Mouse (Mus musculus) layer of hippocampus, adult 8-10 months (tissue): Measurements from ENCODE around the gene Myrfl. TPM values are rescaled to one million over a fixed set of nuclear protein-coding genes. Genes with fewer than 3 reads are reported as not detected.

Experiments
- DNase-seq, 2 experiments: peaks; one replicate each; pipeline ENCODE4 v3.0.0; 2022; ENCODE audit warnings: low spot score in 2 of 2
- total RNA-seq, 4 experiments: library from RNA; stranded (reverse); gene quantifications; 2 replicates each; pipeline ENCODE4 v1.2.4; 2022

The Myrfl gene
- total RNA-seq, 4 experiments from 2014 or later = 0.14 to 0.47 TPM; not detected in 2

DNA sequence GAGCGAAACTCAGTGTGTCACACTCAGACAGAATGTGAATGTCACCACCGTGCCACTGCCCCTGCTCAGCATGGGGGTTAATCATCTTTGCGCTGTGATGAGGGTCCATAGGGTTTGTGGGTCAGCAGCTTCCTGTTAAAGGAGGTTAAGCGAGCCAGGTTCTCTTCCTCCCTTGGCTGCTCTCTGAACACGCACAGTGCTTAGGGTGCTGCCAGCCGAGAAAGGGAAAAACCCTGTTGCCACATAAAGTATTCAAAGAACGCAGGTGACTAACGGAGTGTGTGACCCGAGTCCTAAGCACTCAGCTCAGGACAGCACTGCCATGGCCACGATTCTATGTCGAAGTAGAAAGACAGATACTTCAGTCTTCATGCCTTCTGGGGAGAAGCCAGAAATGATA is 69.4 kb downstream of the Myrfl start:
- no peak for DNase-seq

DNA sequence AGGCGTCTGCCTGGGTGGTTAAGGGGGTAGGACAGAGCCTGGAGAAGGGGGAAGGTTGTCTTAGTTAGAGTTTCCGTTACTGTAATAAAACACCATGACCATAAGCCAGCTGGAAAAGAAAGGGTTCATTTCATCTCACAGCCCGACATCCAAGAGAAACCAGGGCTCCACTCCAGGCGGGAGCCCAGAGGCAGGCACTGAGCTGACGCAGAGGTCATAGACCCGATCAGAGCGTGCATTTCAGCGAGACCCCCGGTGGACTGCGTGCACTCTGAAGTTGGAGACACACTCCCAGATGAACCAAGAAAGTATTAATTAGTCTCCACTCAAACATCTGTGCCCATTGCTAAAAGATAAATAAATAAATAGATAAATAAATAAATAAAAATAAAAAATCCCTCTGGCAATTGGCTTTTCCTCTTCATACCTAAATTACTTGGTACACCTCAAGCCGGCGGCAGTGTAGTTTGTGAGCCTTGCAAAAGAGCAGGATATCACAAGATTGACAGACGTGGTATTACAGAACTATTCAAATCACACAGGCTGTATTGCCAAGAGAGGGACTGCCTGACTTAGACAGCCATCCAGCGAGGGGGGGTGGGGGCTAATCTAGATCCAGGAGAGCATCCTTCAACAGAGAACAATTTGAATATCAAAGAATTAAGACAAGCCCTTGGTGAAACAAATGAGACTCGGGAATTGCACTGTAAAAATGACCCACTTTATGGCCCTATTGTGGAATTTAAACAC is 81.2 kb downstream of the Myrfl start:
- no peak for DNase-seq

DNA sequence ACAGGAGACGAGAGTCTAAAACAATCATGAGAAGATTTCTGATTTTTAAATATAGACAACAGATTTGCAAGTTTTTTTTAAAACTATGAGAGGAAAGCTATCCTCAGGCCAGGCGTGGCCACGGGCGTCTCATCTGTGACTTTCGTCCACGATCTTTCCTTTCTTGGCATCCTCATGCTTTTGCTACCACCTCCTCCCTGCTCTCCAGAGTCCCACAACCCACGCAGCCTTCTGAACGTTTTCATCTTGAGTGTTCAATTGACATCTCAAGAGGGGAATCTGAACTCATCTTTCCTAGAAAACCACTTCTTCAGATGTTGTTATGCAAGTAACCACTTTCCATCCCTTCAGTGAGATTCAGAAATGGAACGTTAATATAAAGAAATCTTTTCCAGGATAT is 83.6 kb downstream of the Myrfl start:
- no peak for DNase-seq

DNA sequence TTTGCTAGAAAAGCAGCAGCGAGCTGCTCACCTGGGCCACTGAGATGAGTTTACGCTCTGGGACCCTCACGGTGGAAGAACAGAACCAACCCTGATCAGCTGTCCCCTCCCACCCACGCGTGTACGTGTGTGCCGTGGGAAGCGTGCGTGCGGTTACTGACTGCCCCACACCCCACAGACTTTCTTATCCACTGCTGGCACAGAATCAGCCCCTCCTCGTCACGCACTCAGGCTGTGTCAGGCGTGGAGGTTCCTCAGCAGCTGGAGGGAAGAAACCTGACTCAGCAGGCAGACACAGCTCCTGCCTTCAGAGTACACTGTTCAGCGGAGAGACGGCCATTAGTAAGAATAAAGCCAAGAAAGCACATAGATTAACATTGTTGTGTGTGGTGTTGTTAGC is 86.0 kb downstream of the Myrfl start:
- DNase-seq = peak; percentile 9 to 19

DNA sequence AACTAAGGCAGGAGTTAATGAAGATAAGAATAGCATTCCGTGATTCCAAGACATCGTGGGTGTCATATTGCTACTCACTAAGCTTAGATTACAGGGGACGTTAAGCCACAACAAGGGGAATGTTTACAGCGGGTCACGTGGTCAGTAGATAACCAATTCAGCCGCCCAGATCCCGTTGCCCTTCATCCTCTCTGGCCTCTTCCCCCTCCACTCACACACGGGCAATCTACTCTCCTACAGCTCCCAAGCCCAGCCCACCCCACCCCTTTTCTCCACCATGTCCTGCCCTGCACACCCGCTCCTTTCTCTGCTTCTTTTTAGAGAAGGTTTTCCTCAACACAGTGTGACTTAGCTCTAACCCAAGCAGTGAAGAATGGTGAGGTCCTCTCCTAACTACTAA is 87.3 kb downstream of the Myrfl start:
- no peak for DNase-seq

DNA sequence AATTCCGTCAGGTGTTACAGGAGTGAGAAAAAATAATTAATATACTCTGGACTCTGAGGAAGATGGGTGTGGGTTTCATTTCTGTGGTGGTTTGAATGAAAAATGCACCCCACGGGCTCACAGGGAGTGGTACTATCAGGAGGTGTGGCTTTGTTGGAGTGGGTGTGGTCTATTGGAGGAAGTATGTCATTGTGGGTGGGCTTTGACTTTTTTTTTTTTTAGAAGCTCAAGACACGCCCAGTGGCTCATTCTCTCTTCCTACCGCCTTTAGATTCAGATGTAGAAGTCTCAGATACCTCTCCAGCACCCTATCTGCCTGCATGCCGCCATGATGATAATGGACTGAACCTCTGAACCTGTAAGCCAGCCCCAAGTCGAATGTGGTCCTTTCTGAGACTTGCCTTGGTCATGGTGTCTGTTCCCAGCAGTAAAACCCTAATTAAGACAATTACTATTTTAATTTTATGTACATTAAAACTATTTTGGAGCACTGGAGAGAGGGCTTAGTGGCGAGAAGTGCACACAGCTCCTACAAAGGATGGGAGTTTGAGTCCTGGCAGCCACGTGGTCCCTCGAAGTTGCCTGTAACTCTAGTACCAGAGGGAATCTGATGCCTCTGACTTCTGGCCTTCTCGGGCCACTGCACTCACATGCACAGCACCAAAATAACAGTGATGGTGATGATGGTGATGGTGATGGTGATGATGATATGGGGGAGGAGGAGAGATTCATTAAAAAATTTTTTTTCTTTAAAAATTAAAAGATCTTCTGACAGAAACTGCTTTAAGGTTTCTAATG is 88.0 kb downstream of the Myrfl start:
- no peak for DNase-seq

DNA sequence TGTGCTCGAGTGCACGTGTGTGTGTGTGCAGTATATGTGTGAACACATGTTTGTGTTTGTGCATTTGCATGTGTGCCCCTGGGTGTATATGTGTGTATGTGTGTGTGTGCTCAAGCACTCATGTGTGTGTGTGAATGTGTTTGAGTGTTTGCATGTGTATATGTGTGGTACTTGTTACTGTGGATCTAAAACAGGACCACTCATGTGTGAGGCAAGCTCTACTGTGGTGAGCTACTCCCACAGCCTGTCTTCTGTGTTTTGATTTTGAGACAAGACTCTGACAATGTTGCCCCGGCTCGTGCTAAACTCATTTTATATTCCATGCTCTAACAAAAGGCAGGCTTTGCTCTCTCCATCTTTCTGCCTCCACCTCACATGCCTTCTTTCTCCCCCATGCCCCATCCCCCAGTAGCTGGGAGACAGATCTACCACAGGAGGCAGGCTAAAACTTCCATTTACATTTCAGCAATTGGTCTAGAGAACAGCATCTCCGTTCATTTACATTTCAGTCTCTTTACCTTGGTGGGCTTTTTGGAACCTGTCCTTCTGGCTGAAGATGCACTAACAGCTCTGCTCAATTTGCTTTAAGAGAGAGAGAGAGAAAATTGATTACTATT is 94.4 kb downstream of the Myrfl start:
- no peak for DNase-seq

DNA sequence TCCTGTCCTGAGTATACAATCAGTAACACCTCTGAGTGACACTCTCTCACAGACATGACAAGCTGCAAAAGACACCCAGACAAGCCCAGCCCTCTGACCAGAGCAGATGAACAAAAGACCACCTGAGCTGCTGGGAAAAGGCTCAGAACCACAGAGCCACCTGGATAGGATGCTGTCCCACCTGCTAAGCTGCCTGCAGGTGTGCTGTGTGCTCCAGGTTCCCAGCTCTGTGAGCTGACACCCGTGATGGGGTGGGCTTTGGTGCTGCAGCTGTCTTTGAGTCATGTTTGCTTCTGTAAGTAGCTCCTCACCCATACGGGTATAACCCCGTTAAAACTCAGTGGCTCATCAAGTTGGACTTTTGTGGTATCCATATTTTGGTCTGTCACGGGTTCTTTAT is 95.4 kb downstream of the Myrfl start:
- DNase-seq = no peak

DNA sequence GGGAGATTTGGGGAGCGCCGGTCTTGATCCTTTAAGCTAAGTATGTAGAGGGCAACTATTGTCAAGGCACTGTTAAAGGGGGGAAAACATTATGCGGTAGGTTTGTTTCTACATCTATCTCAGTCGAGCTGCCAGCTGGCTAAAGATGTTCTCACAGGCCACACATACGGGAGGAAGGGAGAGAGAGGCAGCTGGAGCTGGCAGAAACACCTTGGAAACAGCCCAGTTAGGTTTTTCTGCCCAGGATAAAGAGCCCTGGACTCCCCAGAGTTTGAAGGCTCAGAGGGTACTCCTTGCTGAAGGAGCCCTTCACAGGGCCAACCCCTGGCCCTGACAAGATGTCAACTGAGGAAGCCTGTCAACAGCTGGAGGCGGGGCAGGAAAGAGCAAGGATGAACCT is 100.7 kb downstream of the Myrfl start:
- no peak for DNase-seq

DNA sequence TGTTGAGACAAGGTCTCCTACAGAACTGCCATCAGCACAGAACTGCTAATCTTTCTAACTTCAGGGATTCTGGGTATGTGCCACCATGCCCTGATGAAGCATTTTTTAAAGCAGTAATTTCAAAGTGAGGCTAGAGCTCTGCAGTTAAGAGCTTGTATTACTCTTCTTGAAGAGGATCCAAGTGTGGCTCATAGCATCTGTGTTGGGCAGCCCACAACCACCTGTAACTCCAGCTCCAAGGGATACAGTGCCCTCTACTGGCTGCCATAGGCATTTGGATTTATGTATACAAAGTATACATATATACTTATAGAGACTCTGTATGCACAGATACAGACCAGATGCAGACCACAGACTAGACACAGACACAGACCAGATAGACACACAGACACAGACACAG is 107.6 kb downstream of the Myrfl start:
- peak; percentile 25 to 26 for DNase-seq

DNA sequence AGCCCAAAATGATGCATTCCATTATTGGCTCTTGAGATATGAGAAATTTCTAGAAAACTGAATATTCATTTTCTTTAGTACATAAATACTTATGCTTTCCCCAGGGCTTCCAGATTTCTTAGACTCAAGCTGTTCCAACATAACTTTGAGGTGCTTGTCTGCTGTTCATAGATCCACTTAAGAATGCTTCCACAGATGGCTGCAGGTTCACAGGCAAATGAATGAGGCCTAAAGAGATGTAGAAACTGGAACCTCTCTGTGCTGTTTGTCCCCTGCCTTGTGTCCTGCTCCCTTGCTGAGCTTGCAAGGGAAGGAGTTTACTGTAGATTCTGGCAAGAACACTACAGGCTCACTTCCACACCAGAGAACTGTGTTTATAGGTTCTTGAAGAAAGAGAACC is 108.3 kb downstream of the Myrfl start:
- DNase-seq = peak in 1 of 2 experiments; percentile 14

DNA sequence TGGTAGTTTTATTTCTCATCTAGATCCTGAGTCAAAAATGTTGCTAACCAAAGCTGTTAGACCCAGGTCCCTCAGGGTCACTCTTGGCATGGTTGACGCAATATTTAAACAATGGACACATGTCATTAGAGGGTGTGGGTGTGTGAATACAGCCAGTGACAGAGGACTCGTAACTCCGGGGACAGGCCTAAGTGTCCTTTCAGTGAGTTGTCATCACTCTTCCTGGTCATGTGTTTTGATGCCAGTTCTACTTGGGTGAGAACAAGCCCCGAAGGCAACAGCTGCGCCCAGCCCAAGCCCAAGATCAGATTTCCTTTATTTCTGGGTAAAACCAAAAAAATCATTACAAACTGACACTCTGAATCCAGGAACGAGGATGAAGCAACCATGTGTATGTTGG is 112.6 kb downstream of the Myrfl start:
- DNase-seq = no peak

DNA sequence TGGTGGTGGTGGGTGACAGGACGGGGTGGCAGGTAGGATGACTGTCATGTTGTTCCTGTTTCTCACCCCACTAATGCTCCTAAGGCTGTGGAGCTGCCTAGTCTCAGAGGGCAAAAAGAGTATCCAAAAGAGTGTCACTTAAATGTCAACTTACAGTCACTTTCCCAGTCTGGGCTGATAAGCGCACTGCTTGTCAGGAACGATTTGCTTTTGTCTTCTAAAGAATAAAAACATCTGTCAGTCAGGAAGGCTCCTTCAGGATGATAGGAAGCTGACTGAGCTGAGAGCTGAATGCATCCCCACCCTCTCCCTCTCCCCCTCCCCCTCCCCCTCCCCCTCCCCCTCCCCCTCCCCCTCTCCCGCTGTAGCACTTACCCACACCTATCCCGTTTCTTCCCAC is 113.7 kb downstream of the Myrfl start:
- DNase-seq = no peak

DNA sequence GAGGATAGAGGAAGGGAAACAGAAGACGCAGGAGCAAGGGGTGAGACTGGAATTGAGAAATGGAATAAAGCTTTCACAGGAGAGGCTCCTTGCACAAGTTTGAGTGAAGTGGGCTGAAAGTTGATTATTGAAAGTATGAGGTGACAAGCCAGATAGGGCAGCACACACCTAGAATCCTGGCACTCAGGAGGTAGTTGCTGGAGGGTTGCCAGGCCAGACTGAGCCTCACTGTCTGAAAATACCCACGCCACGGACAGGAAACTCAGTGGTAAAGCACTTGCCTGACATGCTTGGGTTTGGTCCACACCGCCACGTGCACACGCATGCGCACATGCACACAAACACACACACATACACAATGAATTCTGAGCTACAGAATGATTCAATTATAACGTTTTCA is 118.8 kb downstream of the Myrfl start:
- no peak for DNase-seq

DNA sequence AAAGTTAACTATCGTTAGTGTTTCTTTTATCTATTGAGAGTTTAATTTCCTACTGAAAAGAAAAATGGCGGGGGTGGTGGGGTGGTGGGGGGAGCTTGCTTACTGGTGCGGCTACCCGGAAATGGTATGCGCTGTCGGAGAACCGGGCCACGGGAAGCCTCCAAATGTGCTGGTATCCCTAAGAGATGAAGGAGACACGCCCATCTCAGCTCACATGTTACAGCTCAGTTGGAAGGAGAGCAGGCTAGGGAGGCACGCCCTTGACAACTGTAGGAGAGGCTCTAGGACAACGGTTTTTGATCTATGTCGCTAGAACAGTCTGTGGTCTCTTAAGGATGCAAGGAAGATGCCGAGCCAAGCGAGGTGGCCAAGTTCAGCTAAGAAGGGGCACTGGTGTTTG is 119.9 kb downstream of the Myrfl start:
- DNase-seq = no peak

DNA sequence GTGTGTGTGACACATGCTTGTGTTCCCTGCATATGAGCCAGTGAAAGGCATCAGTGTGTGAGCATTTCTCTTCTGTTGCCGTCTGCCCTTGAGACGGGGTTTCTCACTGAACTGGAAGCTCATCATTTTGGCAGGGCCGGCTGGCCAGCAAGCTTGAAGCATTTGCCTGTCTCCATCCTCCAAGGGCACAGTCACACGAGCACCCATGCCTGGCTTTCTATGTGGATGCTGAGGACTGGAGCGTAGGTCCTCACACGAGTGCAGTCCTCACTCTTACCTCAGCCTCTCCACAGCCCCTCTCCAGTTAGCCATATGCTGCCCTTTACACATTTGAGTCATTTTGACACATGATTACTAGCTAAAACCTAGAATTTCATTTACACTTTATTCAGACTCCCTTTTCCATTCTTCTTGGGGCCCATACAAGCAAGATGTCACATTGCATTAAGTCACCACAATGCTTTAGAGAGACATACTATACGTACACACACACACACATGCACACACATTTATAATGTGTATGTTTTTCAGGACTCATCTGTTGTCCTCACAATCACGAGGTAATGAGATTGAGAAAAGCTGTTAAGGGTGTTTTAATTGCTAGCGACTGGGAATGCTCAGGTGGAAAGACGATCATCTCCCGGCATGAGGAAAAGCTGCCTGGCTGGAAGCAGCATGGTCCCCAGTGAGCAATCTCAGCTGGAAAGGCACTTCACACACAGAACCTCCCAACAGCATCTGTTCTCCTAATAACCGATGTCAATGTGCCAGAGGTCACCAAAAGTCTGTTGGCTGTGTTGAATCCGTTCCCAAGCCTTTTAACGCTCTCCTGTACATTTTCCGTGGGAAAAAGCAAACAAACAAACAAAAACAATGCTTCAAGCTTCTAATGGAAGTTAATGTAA is 122.6 kb downstream of the Myrfl start:
- DNase-seq = no peak

DNA sequence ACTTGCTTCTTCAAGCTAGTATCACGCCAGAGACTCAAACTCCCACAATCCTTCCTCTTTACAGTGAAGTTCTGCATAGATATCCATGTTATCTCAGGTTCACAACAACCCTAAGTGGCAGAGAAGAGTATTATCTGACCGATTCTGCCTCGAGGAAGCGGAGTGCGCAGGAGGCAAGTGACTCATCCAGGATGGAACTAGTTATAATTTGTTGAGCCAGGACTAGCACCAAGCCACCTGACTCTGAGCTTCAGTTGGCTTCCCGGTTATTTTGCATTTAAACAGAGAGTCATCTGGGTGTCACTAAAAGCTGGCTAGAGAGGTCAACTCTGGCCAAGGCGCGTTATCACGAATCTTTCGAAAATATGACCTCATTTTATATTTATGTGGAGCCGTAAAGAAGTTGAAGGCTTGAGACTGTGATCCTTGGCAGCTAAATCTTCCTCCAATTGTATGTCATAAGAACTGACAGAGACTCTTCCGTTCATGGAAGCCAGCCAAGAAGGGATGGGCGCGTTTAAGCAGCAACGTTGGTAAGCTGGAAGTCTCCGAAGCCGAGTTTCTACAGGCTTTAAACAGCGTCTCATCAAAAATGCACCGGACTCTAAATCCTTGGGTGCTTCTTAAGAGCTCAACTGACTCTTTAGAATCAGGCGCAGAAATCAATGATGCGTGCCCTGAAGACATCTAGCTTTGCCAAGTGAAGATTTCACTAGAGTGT is 125.3 kb downstream of the Myrfl start:
- no peak for DNase-seq

DNA sequence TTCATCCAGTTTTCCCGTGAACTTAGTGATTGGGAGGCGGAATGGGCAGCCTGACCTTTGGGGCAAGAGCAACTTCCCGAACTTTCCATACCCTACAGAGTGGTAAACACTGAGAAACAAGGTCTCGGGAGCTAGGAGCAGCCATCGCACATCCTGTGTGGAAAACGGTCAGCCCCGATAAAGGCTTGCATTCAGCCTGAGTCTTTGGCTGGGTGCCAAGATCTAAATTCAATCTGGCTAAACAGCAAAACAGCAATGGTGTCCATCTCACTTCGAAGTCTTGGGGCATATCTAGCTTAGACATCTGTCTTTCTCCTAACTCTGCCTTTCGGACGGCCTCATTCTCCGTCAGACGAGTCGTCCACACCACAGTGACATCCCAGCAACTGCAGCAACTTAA is 128.1 kb downstream of the Myrfl start:
- no peak for DNase-seq

DNA sequence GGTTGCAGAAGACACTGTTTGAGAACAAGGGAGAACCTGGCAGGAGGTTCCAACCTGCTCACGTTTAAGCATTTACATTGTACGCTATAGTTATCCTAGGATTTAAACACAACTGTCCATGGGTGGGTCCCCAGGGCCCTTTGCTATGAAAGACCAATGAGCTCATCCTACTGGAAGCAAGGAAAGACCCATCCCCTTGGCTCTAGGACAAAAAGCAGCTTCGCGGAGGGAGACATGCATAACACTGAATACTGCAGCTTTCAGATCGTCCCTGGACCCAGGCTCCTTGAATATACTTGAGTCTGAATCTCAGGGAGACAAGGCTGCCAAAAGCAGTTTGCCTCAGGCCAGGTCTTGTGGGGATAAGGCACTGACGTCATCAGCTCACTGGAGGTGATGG is 130.2 kb downstream of the Myrfl start:
- no peak for DNase-seq

DNA sequence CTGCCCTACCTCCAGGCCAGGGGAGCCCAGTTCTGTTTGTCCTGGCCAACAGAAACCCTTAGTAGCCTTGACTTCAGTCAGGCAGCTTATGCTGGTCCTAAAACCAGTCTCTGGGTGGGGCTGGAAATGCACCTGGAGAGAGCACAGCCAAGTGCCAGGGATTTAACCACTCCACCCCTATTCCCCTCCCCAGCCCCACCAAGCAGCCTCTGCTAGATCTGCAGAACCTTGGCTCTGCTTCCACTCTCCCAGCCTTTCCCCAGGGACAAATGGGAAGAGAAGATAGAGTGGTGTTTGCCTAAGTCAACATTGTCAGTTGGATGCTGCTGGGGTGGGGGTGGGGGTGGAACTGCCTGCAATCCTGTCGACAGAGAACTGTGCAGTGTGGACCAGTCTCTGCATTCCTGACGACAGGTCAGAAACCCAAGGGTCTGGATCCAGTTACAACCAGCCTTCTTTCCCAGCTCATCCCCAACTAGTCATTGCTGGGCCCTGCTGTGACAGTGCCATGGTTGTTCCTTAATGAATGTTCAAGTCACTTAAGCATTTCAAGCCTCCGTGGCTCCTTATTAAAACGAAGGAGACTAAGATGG is 135.1 kb downstream of the Myrfl start:
- no peak for DNase-seq
